Mouse (Mus musculus): ENCODE measurements around the gene Bgn.
A peak's percentile ranks its signal among the peaks of the same experiment; 100 is the strongest.

The Bgn gene

GRCm38 (mm10) chrX:73490186-73490585 is 6.8 kb downstream of the Bgn start:
- no peak for DNase-seq (ENCODE audit: low spot score)

GRCm38 (mm10) chrX:73490804-73491203 is 7.4 kb downstream of the Bgn start:
- DNase-seq (ENCODE audit: low spot score): no peak

- peak; percentile 38 for DNase-seq (ENCODE audit: low spot score)
These were observed 10.2 kb downstream of the Bgn start for GRCm38 (mm10) chrX:73493567-73493966.

GRCm38 (mm10) chrX:73496746-73497145 is 13.3 kb downstream of the Bgn start:
- no peak for DNase-seq (ENCODE audit: low spot score)

GRCm38 (mm10) chrX:73505130-73505735 is 21.8 kb downstream of the Bgn start:
- DNase-seq (ENCODE audit: low spot score): no peak

- DNase-seq (ENCODE audit: low spot score): no peak
These were observed 23.2 kb downstream of the Bgn start for GRCm38 (mm10) chrX:73506577-73506976.

- DNase-seq (ENCODE audit: low spot score): no peak
These were observed 25.8 kb downstream of the Bgn start for GRCm38 (mm10) chrX:73509209-73509608.

- no peak for DNase-seq (ENCODE audit: low spot score)
These were observed 29.5 kb downstream of the Bgn start for GRCm38 (mm10) chrX:73512904-73513303.

- DNase-seq (ENCODE audit: low spot score): no peak
These were observed 33.2 kb downstream of the Bgn start for GRCm38 (mm10) chrX:73516556-73516955.

GRCm38 (mm10) chrX:73517060-73517600 is 33.7 kb downstream of the Bgn start:
- DNase-seq (ENCODE audit: low spot score): no peak

- DNase-seq (ENCODE audit: low spot score): no peak
These were observed 37.3 kb downstream of the Bgn start for GRCm38 (mm10) chrX:73520692-73521091.

- no peak for DNase-seq (ENCODE audit: low spot score)
These were observed 41.2 kb downstream of the Bgn start for GRCm38 (mm10) chrX:73524318-73525222.

- peak; percentile 9 for DNase-seq (ENCODE audit: low spot score)
These were observed 42.1 kb downstream of the Bgn start for GRCm38 (mm10) chrX:73525223-73526140.

- DNase-seq (ENCODE audit: low spot score): peak; percentile 7
These were observed 43.0 kb downstream of the Bgn start for GRCm38 (mm10) chrX:73526410-73526887.

- DNase-seq (ENCODE audit: low spot score): peak; percentile 58
These were observed 54.5 kb downstream of the Bgn start for GRCm38 (mm10) chrX:73537875-73538274.

- DNase-seq (ENCODE audit: low spot score): no peak
These were observed 59.9 kb downstream of the Bgn start for GRCm38 (mm10) chrX:73543340-73543739.

All from testis, postnatal 14 days (tissue).